Mouse (Mus musculus) 416B (cell line): Measurements from ENCODE around the gene Fndc5.

ENCODE experiments used
- DNase-seq: peaks from one replicate; pipeline ENCODE4 v3.0.0; 2011; ENCODE audit warnings: low read depth

Gene Fndc5

GRCm38 (mm10) chr4:129136579-129137391, at the start of gene Fndc5:
Gene Fndc5, plus strand, starts transcription at chr4:129136999.
- DNase-seq: no peak

- no peak for DNase-seq
These were observed 48.9 kb upstream of the Fndc5 start for GRCm38 (mm10) chr4:129087850-129088249.

GRCm38 (mm10) chr4:129095276-129095675, 41.5 kb upstream of the Fndc5 start:
- DNase-seq: no peak

DNA sequence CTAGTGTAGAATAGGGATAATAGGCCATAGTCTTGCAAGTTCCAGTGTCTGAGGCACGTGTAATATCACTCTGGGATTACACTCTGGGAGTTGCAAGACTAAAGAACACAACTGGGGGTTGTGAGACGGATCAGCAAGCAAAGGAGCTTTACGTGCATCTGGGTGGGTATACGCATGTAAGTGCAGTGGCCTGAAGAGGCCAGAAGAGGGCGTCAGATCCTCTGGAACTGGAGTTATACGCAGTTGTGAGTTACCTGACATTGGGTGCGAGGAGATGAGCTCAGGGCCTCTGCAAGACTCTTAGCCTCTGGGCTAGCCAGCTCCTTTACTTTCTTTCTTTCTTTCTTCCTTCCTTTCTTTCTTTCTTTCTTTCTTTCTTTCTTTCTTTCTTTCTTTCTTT, 39.8 kb upstream of the Fndc5 start:
- no peak for DNase-seq

DNA sequence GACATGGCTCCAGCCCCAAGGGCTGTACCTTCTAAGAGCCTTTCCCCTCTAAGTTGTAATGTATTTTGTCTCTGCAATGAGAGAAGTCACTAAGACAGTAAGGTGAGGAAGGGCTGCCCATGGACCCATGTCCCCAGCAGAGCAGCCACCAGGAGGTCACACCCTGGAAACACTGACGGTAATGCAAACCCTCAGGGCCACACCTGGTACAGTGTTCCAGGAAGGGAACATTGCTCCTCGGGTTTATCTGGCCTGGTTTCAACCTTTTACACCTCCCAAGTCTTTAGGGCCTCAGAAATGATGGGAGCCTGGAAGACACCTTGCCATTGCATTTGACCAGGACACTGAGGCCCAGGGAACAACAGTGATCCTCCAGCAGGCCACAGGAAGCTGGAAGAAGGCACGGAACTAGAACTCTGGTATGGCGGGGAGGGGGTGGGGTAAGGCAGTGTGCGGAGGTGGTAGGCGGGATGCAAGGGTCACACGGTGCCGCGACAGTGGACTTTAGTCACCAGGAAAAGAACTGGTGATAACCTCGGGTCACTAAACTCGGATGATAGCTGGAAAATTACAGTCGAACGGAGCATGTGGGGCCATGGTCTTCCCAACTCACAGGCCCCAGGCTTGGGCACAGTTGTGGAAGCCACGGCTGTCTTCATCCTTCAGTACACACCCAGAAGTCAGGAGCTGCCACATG, 34.5 kb upstream of the Fndc5 start:
- DNase-seq: no peak

GRCm38 (mm10) chr4:129105356-129105755, 31.4 kb upstream of the Fndc5 start, which contains the start of gene Tmem54:
Gene Tmem54, plus strand, starts transcription at chr4:129105548.
- DNase-seq: no peak

- no peak for DNase-seq
These were observed 30.7 kb upstream of the Fndc5 start for GRCm38 (mm10) chr4:129106073-129106472.

GRCm38 (mm10) chr4:129107348-129107899, 29.4 kb upstream of the Fndc5 start:
- DNase-seq: peak; percentile 5

- DNase-seq: no peak
These were observed 28.2 kb upstream of the Fndc5 start for GRCm38 (mm10) chr4:129108624-129109023.

DNA sequence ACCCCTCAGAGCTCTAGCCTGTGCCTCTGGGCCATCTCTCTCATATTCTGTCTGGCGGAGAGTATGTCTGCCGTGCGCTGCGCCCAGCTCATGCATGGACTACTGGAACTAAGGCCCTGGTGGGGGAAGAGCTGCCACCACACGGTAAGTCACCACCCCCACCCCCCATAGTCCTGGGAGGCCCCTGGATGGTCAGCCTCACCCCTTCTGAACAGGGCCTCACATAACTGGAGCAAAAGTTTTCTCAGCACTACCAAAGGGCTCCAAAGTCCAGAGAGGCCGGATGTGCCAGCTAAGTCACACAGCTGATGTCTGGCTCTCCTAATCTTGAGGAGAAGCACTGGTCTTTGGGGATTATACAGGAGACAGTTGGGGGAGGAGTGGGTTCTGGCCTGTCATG, 26.0 kb upstream of the Fndc5 start:
- DNase-seq: no peak

DNA sequence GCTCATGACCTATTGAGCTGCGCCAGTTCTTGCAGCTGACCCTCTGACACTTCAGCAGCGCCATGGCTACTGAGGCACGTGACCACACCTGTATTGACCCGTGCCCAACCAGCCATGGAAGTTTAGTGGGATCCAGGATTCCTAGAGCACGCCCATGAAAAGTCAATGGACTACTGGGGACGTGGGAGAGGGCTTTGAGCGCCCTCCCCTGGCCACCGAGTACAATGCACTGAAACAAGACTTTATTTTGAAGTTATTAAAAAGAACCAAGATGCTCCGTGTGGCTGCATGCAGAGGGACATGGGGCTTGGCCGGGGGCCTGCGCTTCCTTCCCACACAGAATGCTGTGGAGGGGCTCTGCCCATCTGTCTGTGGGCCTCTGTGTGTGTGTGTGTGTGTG, 25.4 kb upstream of the Fndc5 start:
- peak; percentile 45 for DNase-seq

- no peak for DNase-seq
These were observed 24.6 kb upstream of the Fndc5 start for GRCm38 (mm10) chr4:129112231-129112630.

GRCm38 (mm10) chr4:129113083-129113988, 23.5 kb upstream of the Fndc5 start:
- DNase-seq: peak; percentile 83

DNA sequence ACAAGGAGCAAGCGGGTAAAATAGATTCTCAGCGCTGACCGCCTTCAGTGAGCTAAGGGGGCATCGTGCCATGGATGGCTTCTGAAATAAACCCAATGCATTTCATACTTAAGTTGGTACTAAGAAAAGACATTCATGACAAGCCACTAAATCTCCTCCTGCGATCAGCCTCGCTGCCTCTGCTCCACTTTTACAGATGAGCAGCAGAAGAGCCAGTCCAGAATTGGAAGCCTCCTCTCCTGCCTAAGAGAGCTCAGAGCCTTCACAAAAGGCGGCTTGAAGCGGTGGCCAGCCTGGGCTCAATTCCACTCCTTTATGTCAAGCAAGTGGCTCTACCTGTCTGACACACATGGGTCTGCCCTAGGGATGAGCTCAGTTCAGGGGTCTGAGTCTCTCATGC, 20.1 kb upstream of the Fndc5 start:
- DNase-seq: no peak

GRCm38 (mm10) chr4:129117720-129118510, 18.9 kb upstream of the Fndc5 start:
- no peak for DNase-seq

DNA sequence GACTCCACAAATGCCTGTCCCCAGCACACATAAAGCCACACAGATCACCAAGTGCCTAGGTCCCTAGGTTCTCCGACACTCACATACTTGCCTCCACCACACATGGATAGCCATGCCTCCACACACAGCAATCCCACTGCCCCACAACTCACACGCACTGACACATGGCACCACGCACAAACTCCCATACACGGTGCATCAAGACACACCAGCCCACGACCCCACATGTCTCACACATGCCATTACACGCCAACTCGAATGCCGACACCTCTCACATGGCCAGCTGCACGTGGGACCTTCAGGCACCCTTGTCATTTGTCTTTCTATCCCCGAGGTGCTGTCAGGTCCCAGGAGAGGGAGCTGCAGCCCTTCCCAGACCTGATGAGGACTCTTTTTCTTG, 17.1 kb upstream of the Fndc5 start:
- DNase-seq: no peak

DNA sequence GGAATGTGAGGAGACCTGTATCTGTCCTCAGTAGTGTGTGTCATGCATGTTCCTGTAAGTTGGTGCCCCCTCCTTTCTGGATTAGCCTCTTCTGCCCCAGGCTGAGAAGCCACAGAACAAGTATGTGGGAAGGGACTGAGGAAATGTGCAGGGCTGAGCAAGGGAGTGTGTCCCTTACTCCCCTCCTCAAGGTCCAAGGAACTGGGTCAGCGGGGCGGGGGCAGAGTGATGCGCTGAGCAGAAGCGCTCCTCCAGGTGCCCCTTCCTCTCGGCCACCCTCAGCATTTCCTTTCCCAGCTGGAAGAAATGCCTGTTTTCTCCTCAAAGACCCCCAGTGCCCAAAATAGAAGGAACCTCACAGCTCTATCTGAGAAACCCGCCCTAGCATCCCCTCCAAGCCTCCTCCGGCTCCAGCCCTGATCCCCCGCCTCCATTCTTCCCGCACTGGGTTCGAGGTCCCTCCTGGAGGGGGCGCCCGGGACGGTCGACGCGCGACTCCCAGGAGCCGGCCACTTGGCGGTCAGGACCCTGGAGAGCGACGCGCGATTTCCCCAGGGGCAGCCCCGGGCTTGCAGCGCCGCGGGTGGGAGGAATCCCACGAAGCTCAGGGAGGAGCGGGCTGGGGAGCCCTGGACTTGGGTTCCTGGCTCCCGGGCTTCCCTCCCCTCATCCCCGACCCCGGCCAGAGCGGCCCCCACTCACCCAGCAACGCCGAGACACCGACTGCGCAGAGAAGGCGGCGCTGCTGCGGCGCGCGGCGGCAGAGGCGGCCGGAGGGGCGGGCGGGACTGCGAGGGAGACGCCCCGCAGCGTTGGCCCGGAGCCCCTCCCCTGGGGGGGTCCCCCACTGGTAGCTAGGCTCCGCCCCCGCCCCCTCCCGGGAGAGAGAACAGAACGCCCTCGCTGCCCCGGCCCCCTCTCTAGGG, 16.0 kb upstream of the Fndc5 start:
- no peak for DNase-seq

- no peak for DNase-seq
These were observed 15.2 kb upstream of the Fndc5 start, which contains the start of gene Hpca for GRCm38 (mm10) chr4:129121569-129122086. Gene Hpca, minus strand, starts transcription at chr4:129122036.

DNA sequence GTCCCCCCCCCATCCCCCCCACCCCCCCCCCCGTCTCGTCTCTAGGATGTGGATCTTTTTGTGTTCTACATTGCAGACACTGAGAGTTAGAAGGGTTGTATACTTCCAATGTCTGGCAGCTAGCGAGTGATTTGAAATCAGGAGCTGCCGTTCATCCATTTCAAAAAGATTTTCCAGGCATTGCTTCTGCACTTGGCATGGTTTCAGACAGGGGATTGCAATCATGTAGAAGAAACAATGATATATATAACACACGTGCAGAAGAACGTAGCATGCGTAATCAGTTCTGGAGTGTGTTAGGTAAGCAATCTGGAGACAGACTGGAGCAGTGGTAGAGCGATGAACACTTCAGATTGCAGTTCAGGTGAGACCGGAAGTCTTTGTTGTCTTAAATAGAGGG, 14.7 kb upstream of the Fndc5 start:
- DNase-seq: no peak

GRCm38 (mm10) chr4:129122719-129123118, 14.1 kb upstream of the Fndc5 start:
- no peak for DNase-seq
